Mouse (Mus musculus): ENCODE results near the gene Ak5.

Gene Ak5

GRCm38 (mm10) chr3:152568455-152569241 lies 99.5 kb downstream of the Ak5 start:
- DNase-seq (ENCODE audit: low read depth, low spot score) = no peak

DNA sequence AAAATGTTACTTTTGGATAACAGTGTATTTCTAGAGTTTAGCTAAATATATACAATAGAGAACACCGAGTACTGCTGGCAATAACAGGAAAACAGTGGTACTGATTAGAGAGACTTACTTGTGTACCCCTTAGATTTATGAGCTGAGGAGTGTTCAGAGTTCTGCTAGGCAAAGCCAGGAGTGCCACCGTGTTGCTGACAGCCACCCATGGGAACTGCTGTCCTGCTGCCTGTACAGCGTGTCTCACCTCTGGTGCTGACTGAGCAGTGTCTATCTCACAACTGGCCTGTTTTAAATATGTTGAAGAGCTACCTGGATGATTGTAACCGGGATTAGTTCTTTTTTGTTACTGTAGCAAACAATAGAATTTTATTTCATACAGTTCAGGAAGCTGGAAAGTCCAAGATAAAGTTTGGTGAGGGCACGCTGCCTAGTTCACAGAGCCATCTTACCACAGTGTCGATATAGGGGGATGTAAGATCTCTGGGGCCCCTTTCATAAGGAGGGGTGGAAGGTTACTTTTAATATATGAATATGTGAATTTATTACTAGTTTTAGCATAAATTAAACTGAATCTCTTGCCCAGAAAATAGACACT lies 103.5 kb downstream of the Ak5 start:
- no peak for DNase-seq (ENCODE audit: low read depth, low spot score)

- no peak for DNase-seq (ENCODE audit: low read depth, low spot score)
Observed at GRCm38 (mm10) chr3:152563833-152564232, 104.3 kb downstream of the Ak5 start.

DNA sequence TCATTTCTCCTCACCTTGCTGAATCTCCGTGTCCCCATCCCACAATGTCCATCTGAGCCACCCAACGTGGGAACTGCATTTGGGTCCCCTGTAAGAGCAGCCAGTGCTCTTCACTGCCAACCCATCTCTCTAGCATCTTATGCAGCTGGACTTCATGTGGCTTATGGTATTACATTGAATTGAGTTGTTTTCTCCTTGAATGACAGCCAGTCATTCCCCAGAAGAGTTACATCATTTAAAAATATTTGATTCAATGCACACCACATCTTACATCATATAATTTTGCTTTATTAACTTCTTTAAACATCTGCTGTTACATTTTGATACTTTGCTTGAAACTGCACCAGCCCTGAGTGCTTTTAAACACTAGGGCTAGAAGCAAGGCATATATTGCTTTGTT lies 106.5 kb downstream of the Ak5 start:
- no peak for DNase-seq (ENCODE audit: low read depth, low spot score)

DNA sequence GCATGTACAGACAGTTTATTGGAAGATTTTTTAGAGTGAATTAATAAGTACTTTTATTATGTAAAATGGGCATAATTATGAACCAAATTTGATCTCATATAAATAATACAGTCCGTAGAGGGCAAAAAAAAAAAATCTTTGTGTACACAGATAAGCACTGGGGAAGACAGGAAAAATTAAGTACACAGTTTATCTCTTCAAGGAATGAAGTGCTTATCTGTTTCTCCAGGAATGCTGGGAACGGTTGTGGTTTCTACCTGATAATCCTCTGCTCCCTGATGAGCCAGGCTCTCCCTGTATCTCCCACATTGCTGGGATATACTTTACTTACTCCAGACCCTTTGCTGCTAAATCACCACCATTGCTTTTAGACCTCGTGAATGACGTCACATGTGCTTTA lies 108.9 kb downstream of the Ak5 start:
- DNase-seq (ENCODE audit: low read depth, low spot score) = peak; percentile 8

GRCm38 (mm10) chr3:152558106-152558505 lies 110.1 kb downstream of the Ak5 start:
- DNase-seq (ENCODE audit: low read depth, low spot score) = no peak

GRCm38 (mm10) chr3:152557659-152558058 lies 110.5 kb downstream of the Ak5 start:
- DNase-seq (ENCODE audit: low read depth, low spot score) = peak; percentile 69

- no peak for DNase-seq (ENCODE audit: low read depth, low spot score)
Observed at GRCm38 (mm10) chr3:152556919-152557318, 111.2 kb downstream of the Ak5 start.

- DNase-seq (ENCODE audit: low read depth, low spot score) = no peak
Observed at GRCm38 (mm10) chr3:152556435-152556834, 111.7 kb downstream of the Ak5 start.

- no peak for DNase-seq (ENCODE audit: low read depth, low spot score)
Observed at GRCm38 (mm10) chr3:152555216-152555615, 112.9 kb downstream of the Ak5 start.

GRCm38 (mm10) chr3:152554366-152554765 lies 113.8 kb downstream of the Ak5 start:
- DNase-seq (ENCODE audit: low read depth, low spot score) = no peak

DNA sequence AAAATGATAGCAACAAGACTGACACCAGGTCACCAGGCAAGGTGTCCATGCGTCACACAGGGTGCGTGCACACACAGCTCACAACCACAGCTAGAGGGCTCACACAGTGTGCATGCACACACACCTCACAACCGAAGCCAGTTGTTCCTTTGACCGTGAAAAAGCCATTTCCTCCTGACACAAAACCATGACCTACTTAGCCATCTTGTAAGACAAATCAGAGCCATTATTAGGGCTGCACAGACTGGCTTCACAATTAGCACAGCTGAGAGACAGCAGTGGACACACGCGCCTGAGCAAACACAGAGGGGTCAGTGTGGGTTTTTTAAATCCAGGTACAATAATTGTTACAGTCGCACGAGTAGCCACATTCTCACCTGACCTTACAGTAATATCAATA lies 115.5 kb downstream of the Ak5 start:
- DNase-seq (ENCODE audit: low read depth, low spot score) = no peak

- no peak for DNase-seq (ENCODE audit: low read depth, low spot score)
Observed at GRCm38 (mm10) chr3:152550528-152551115, 117.5 kb downstream of the Ak5 start.

DNA sequence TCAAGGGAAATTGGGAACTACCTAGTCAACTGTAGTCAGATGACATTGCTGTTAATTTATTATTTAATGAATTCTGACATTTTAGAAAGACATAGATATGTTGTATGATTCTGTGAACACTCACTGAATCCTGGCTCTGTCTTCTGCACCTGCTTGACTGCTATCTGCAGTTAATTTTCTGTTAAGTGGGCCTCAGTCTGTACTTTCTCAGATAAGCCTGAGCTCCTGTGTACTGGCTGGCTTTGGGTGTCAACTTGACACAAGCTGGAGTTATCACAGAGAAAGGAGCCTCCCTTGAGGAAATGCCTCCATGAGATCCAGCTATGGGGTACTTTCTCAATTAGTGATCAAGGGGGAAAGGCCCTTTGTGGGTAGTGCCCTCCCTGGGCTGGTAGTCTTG lies 118.1 kb downstream of the Ak5 start:
- no peak for DNase-seq (ENCODE audit: low read depth, low spot score)

DNA sequence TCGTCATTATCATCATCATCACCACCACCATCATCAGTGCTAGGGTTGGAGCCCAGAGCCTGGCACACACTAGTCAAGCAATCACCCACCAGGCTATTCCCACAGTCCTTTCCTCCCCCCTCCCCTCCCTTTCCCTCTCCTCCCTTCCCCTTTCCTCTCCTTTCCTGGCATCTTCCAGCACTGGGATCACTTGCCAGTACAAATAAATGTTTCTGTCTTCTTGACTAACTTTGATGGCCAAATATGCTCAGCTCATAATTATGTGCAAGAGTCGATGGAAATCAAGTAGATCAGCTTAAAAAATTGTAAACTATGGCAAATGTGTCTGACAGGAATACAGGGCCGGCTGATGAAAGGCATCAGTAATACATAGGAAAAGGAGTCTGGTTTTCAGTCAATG lies 123.2 kb downstream of the Ak5 start:
- no peak for DNase-seq (ENCODE audit: low read depth, low spot score)

GRCm38 (mm10) chr3:152542298-152542697 lies 125.9 kb downstream of the Ak5 start:
- no peak for DNase-seq (ENCODE audit: low read depth, low spot score)

DNA sequence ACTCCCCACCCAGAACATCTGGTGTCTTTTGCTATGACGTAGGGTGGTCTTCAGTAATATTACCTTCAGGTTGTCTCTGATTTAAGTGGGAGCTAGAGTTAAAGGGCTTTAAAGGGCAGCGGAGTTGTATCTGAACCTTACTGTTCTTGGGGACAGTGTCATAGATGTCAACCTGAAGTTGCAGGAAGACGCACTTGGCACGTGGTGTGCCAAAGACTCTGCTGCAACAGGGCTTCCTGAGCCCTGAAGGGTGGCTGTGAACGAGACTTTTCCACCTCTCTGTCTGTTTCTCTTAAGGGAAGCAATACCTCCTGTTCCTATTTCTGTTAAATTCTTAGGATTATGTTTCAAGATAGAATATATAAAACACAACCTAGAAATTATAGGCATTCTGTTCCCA lies 137.8 kb downstream of the Ak5 start:
- no peak for DNase-seq (ENCODE audit: low read depth, low spot score)

DNA sequence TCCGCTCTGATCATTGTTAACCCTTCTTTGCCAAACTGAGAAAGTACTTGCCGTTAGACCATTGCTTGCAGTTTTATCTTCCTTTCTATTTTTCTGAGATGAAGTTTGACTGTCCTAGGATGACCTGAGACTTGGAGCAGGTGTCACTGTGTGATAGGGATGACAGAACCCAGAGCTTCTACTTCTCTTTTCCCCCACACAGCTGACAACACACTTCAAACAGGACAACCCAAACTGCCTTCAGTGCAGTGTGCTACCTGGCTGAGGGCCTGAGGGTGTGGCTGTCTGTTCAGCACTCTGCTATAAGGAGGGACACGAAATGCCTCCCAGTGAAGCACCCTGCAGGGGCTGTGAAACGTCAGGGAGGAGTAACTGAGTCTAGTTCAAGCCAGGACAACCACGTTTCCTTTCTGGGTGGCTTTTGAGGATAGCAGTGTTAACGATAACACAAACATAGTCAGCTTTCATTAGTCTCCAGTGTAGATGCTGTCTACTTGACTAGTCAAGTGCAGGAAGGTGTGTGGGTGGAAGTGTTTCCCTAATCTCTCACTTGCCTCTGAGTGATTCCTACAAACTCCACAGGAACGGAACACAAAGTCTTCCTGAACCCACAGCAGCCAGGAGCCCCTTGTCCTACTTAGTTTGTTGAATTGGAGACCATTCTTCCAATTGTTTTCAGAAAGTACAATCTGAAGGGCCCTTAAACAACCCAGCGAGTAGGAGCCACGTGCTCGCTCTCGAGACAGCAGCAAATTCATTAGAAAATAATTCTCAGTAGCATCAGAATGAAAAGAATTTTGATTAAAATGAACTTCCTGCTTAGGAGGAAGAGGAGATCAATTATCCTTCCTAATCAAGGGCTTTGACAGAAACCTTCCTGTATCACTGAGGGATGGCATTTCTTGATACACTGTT lies 138.8 kb downstream of the Ak5 start:
- no peak for DNase-seq (ENCODE audit: low read depth, low spot score)

- DNase-seq (ENCODE audit: low read depth, low spot score) = no peak
Observed at GRCm38 (mm10) chr3:152526721-152527120, 141.4 kb downstream of the Ak5 start.

GRCm38 (mm10) chr3:152523315-152523638 lies 144.9 kb downstream of the Ak5 start:
- DNase-seq (ENCODE audit: low read depth, low spot score) = no peak

- no peak for DNase-seq (ENCODE audit: low read depth, low spot score)
Observed at GRCm38 (mm10) chr3:152522634-152523314, 145.4 kb downstream of the Ak5 start.

- DNase-seq (ENCODE audit: low read depth, low spot score) = no peak
Observed at GRCm38 (mm10) chr3:152521054-152521453, 147.1 kb downstream of the Ak5 start.
